Mouse (Mus musculus) megakaryocyte, embryonic 14.5 days (primary cell): ENCODE results near the gene Hoxa11.

ENCODE experiments used
- FLI1 ChIP-seq: IDR thresholded peaks from 2 replicates; pipeline ENCODE4 v1.6.1; 2012; ENCODE audit warnings: low read length, inconsistent platforms, mixed read lengths
- GATA1 ChIP-seq: IDR thresholded peaks from 3 replicates; pipeline ENCODE4 v1.6.1; 2012; ENCODE audit warnings: mixed read lengths, low read length, inconsistent platforms, borderline replicate concordance

DNA sequence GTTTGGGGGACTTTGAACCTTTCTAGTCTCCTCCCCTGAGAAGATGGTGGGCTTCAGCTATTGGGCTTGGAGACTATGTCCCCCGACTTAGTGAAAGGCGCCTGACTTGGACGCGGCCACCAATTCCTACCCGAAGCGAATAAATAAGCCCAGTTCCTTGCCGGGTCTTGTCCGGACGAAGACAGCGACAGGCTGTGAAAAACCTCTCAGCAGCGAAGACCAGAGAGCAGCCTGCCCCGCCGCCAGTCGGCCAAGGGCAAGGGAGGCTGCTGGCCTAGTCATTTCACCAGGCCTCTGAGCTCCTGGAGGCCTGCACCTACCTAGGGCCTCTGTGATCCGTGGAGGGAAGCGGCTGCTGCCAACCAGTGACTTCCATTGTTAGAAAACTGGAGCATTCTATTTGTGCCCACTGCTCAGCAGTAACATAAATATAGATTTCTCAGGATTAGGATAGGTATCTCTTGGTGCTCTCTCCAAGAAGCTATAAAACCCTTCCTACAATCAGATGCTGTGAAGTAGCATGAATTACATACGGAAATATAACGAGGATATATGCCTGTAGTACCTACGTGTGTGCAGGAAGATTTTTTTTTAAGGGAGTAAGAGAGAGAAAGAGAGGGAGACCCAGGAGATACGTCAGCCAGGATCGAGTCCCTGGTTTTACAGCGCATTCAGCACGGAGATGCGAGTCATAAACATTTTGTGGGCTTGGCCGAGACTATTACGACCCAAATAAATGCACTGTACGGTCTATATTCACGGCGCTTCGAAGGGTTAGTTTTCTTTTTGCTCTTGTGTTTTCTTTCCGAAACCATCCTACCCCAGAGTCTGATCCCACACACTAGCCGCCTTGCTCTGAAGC lies 25.4 kb downstream of the Hoxa11 start:
- TF ChIP-seq GATA1: no peak
- TF ChIP-seq FLI1: no peak
